Mouse (Mus musculus) small intestine, adult 2 months (tissue): ENCODE measurements around the gene Pank2.

Experiments
- CTCF ChIP-seq: fragments of 200-500 bp; IDR thresholded peaks from 2 replicates; pipeline ENCODE4 v1.5.1; 2012; ENCODE audit warnings: low read depth, mild to moderate bottlenecking, control low read depth, inconsistent platforms, low read length, moderate library complexity, mixed read lengths; ENCODE audit not compliant: insufficient replicate concordance, insufficient read length; ENCODE audit errors: extremely low read depth
- POLR2A ChIP-seq: fragments of 200-500 bp; IDR thresholded peaks from 2 replicates; pipeline ENCODE4 v1.6.1; 2012; ENCODE audit warnings: low read depth, mild to moderate bottlenecking, control low read depth, inconsistent platforms, low read length, moderate library complexity

DNA sequence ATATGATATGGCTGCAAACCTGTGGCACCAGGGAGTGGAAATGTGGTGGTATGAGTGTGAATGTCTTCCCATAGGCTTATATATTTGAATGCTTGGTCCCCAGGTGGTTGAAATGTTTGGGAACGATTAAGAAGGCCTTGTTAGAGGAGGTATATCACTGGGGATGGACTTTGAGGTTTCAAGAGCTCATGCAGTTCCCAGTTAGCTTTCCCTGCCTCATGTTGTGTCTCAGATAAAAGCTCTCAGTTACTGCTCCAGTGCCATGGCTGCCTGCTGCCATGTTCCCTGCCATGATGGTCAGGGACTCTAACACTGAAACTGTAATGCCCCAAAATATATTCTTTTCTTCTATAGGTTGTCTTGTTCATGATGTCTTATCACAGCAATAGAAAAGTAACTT lies 19.3 kb downstream of the Pank2 start:
- no peak for TF ChIP-seq POLR2A
- no peak for TF ChIP-seq CTCF
